Mouse (Mus musculus) MEL (cell line): ENCODE data around the gene Gstm4. TPM values are rescaled to one million over a fixed set of nuclear protein-coding genes. Genes with fewer than 3 reads are reported as not detected.

Experiments
- DNase-seq: peaks from one replicate; pipeline ENCODE4 v3.0.0; 2011; ENCODE audit warnings: low read depth, low spot score
- H3K27ac ChIP-seq: 2 replicates; pipeline ENCODE4 v1.5.1; 2012; ENCODE audit warnings: low read depth, mild to moderate bottlenecking, control low read depth, low read length, moderate library complexity; ENCODE audit not compliant: control insufficient read depth
- H3K27me3 ChIP-seq, 2 experiments: fragments of 150-350 bp in 1 of 2; sonication (generic) in 1 of 2; 2 replicates each; pipeline ENCODE4 v1.6.1; 2012; ENCODE audit warnings: low read length in 2 of 2, mild to moderate bottlenecking in 2 of 2, improper control_type of control experiment in 1 of 2, moderate library complexity in 1 of 2; ENCODE audit not compliant: insufficient read depth in 2 of 2, control insufficient read depth in 1 of 2
- H3K36me3 ChIP-seq, 2 experiments: 2 replicates each; pipeline ENCODE4 v1.6.1; 2012 to 2014; ENCODE audit warnings: low read length in 2 of 2, improper control_type of control experiment in 1 of 2, inconsistent platforms in 1 of 2, mild to moderate bottlenecking in 1 of 2; ENCODE audit not compliant: insufficient read depth in 2 of 2, control insufficient read depth in 1 of 2
- H3K4me1 ChIP-seq, 2 experiments: fragments of 150-350 bp in 1 of 2; sonication (generic) in 1 of 2; 2 replicates each; pipeline ENCODE4 v1.6.1; 2012; ENCODE audit warnings: low read length in 2 of 2, improper control_type of control experiment in 1 of 2, mild to moderate bottlenecking in 1 of 2; ENCODE audit not compliant: insufficient read depth in 2 of 2, control insufficient read depth in 1 of 2
- H3K4me3 ChIP-seq, 2 experiments: fragments of 150-350 bp in 1 of 2; sonication (generic) in 1 of 2; 2 replicates each; pipeline ENCODE4 v1.5.1; 2012; ENCODE audit warnings: low read depth in 2 of 2, low read length in 2 of 2, mild to moderate bottlenecking in 2 of 2, moderate library complexity in 2 of 2, control low read depth in 1 of 2, improper control_type of control experiment in 1 of 2; ENCODE audit not compliant: control insufficient read depth in 1 of 2, insufficient read depth in 1 of 2
- H3K79me2 ChIP-seq: 2 replicates; pipeline ENCODE4 v1.6.1; 2012; ENCODE audit warnings: mild to moderate bottlenecking, low read length, moderate library complexity; ENCODE audit not compliant: control insufficient read depth, poor library complexity, insufficient read depth
- H3K9ac ChIP-seq: 2 replicates; pipeline ENCODE4 v1.6.1; 2012; ENCODE audit warnings: low read depth, mild to moderate bottlenecking, control low read depth, low read length, moderate library complexity; ENCODE audit not compliant: control insufficient read depth, poor library complexity, severe bottlenecking
- H3K9me3 ChIP-seq: fragments of 150-350 bp; sonication (generic); replicated peaks from 2 replicates; pipeline ENCODE4 v1.6.1; 2012; ENCODE audit warnings: mild to moderate bottlenecking, low read length, improper control_type of control experiment, moderate library complexity; ENCODE audit not compliant: insufficient read depth
- BHLHE40 ChIP-seq: IDR thresholded peaks from 2 replicates; pipeline ENCODE4 v1.6.1; 2012; ENCODE audit warnings: low read depth, mild to moderate bottlenecking, inconsistent platforms, low read length, improper control_type of control experiment, borderline replicate concordance
- CHD1 ChIP-seq: IDR thresholded peaks from 2 replicates; pipeline ENCODE4 v1.6.1; 2012; ENCODE audit warnings: low read depth, mild to moderate bottlenecking, inconsistent platforms, low read length, improper control_type of control experiment
- CHD2 ChIP-seq: IDR thresholded peaks from 2 replicates; pipeline ENCODE4 v1.6.1; 2011; ENCODE audit warnings: low read length, improper control_type of control experiment
- CTCF ChIP-seq, 3 experiments: IDR thresholded peaks in 2 of 3; conservative IDR thresholded peaks in 1 of 3; 2 replicates each; pipeline ENCODE4 v1.5.1; 2011 to 2012; ENCODE audit warnings: low read length in 3 of 3, low read depth in 2 of 3, mild to moderate bottlenecking in 2 of 3, improper control_type of control experiment in 1 of 3, inconsistent platforms in 1 of 3, mixed read lengths in 1 of 3, moderate library complexity in 1 of 3; ENCODE audit not compliant: control insufficient read depth in 1 of 3, insufficient read depth in 1 of 3, poor library complexity in 1 of 3, severe bottlenecking in 1 of 3
- E2F4 ChIP-seq: IDR thresholded peaks from 2 replicates; pipeline ENCODE4 v1.6.1; 2011; ENCODE audit warnings: low read depth, low read length, improper control_type of control experiment, borderline replicate concordance
- ELF1 ChIP-seq: IDR thresholded peaks from 2 replicates; pipeline ENCODE4 v1.6.1; 2014; ENCODE audit warnings: low read depth, mild to moderate bottlenecking, inconsistent platforms, low read length, improper control_type of control experiment, moderate library complexity
- EP300 ChIP-seq, 2 experiments: IDR thresholded peaks; 2 replicates each; pipeline ENCODE4 v1.6.1; 2011; ENCODE audit warnings: improper control_type of control experiment in 2 of 2, low read length in 2 of 2, low read depth in 1 of 2, mild to moderate bottlenecking in 1 of 2
- ETS1 ChIP-seq: IDR thresholded peaks from 2 replicates; pipeline ENCODE4 v1.6.1; 2012; ENCODE audit warnings: low read depth, mild to moderate bottlenecking, inconsistent platforms, low read length, improper control_type of control experiment, moderate library complexity
- GATA1 ChIP-seq: IDR thresholded peaks from 2 replicates; pipeline ENCODE4 v1.6.1; 2011; ENCODE audit warnings: low read depth, low read length, improper control_type of control experiment
- HCFC1 ChIP-seq: IDR thresholded peaks from 2 replicates; pipeline ENCODE4 v1.6.1; 2012; ENCODE audit warnings: low read depth, mild to moderate bottlenecking, inconsistent platforms, low read length, improper control_type of control experiment, moderate library complexity
- JUND ChIP-seq: IDR thresholded peaks from 2 replicates; pipeline ENCODE4 v1.6.1; 2011; ENCODE audit warnings: low read depth, mild to moderate bottlenecking, improper control_type of control experiment, low read length
- KAT2A ChIP-seq: conservative IDR thresholded peaks from 2 replicates; pipeline ENCODE4 v1.6.1; 2012; ENCODE audit warnings: low read depth, low read length, improper control_type of control experiment, inconsistent platforms
- MAZ ChIP-seq: IDR thresholded peaks from 2 replicates; pipeline ENCODE4 v1.6.1; 2012; ENCODE audit warnings: low read depth, mild to moderate bottlenecking, inconsistent platforms, low read length, improper control_type of control experiment
- MYB ChIP-seq: IDR thresholded peaks from 2 replicates; pipeline ENCODE4 v1.6.1; 2011; ENCODE audit warnings: mild to moderate bottlenecking, low read depth, low read length, improper control_type of control experiment
- MYC ChIP-seq: IDR thresholded peaks from 2 replicates; pipeline ENCODE4 v1.6.1; 2011; ENCODE audit warnings: low read depth, mild to moderate bottlenecking, low read length, improper control_type of control experiment, moderate library complexity
- NELFE ChIP-seq: IDR thresholded peaks from 2 replicates; pipeline ENCODE4 v1.6.1; 2011; ENCODE audit warnings: low read depth, low read length, improper control_type of control experiment
- SMC3 ChIP-seq: IDR thresholded peaks from 2 replicates; pipeline ENCODE4 v1.6.1; 2011; ENCODE audit warnings: low read depth, low read length, improper control_type of control experiment
- TAL1 ChIP-seq: IDR thresholded peaks from 2 replicates; pipeline ENCODE4 v1.6.1; 2012; ENCODE audit warnings: mild to moderate bottlenecking, inconsistent platforms, low read length, moderate library complexity, mixed read lengths
- TCF12 ChIP-seq: IDR thresholded peaks from 2 replicates; pipeline ENCODE4 v1.6.1; 2014; ENCODE audit warnings: low read depth, mild to moderate bottlenecking, inconsistent platforms, low read length, improper control_type of control experiment, moderate library complexity
- USF2 ChIP-seq, 2 experiments: IDR thresholded peaks; 2 replicates each; pipeline ENCODE4 v1.6.1; 2011 to 2012; ENCODE audit warnings: improper control_type of control experiment in 2 of 2, low read length in 2 of 2, borderline replicate concordance in 1 of 2, inconsistent platforms in 1 of 2, low read depth in 1 of 2, mild to moderate bottlenecking in 1 of 2; ENCODE audit not compliant: insufficient read depth in 1 of 2
- ZMIZ1 ChIP-seq: IDR thresholded peaks from 2 replicates; pipeline ENCODE4 v1.6.1; 2012; ENCODE audit warnings: low read depth, mild to moderate bottlenecking, inconsistent platforms, low read length, improper control_type of control experiment, moderate library complexity
- polyA plus RNA-seq, 2 experiments: library from polyadenylated mRNA; stranded (reverse) in 1 of 2; unstranded in 1 of 2; fragments of >175 nt in 1 of 2; fragments of >200 nt in 1 of 2; gene quantifications; 2 replicates each; pipeline versions ENCODE4 v1.2.1 to v1.2.4; 2012; ENCODE audit warnings: low replicate concordance in 2 of 2, low read depth in 1 of 2; ENCODE audit not compliant: insufficient read length in 2 of 2, insufficient read depth in 1 of 2, missing spikeins in 1 of 2
- total RNA-seq: library from RNA; depleted of rRNA; stranded (reverse); fragments of 300-350 nt; gene quantifications from 2 replicates; pipeline ENCODE4 v1.2.3, GENCODE M21; 2012

Gstm4 gene
- total and polyA plus RNA-seq, 3 experiments, result 1.4 to 7.4 TPM; not detected in 1

- Histone ChIP-seq H3K4me1 (peaks cover 6 to 30% of the 10 kb centered on the region in 2 experiments), H3K9ac (no peak overlapping the region), H3K27me3 (no peaks in the 10 kb centered on the region), H3K27ac (no peak overlapping the region), H3K4me3 (no peak overlapping the region), H3K79me2 (peaks cover 18% of the 10 kb centered on the region), H3K36me3 (peaks cover 0 to 22% of the 10 kb centered on the region in 2 experiments; a peak in 3 of 4 replicates), H3K9me3 (no peaks in the 10 kb centered on the region)
- no peak for TF ChIP-seq NELFE
- no peak for TF ChIP-seq KAT2A
- TF ChIP-seq MAZ, result no peak
- TF ChIP-seq GATA1, result no peak
- TF ChIP-seq ZMIZ1, result no peak
- no peak for TF ChIP-seq HCFC1
- no peak for TF ChIP-seq E2F4
- no peak for TF ChIP-seq ELF1
- TF ChIP-seq SMC3, result no peak
- TF ChIP-seq EP300 (IDR thresholded peaks at IDR 0.05; ENCODE audit: low read depth in 1 of 2, low read length in 2 of 2), result no peak
- TF ChIP-seq CHD1, result no peak
- no peak for TF ChIP-seq JUND
- TF ChIP-seq CTCF (IDR thresholded peaks at IDR 0.05 in 2 of 3, conservative IDR thresholded peaks at IDR 0.05 in 1 of 3; ENCODE audit: control insufficient read depth in 1 of 3, insufficient read depth in 1 of 3, low read depth in 2 of 3, low read length in 3 of 3, poor library complexity in 1 of 3, severe bottlenecking in 1 of 3), result no peak
- TF ChIP-seq TAL1, result no peak
- TF ChIP-seq TCF12, result no peak
- TF ChIP-seq MYB, result no peak
- no peak for DNase-seq
Observed at GRCm38 (mm10) chr3:108089916-108090315, 45.2 kb upstream of the Gstm4 start.

GRCm38 (mm10) chr3:108088842-108089380 lies 44.2 kb upstream of the Gstm4 start:
- Histone ChIP-seq H3K79me2 (peaks cover 28% of the 10 kb centered on the region), H3K4me1 (peaks cover 4 to 33% of the 10 kb centered on the region in 2 experiments; a peak in 3 of 4 replicates), H3K36me3 (peaks cover 0 to 23% of the 10 kb centered on the region in 2 experiments; a peak in 3 of 4 replicates), H3K9ac (no peak overlapping the region), H3K4me3 (no peak overlapping the region), H3K9me3 (no peaks in the 10 kb centered on the region), H3K27me3 (no peaks in the 10 kb centered on the region), H3K27ac (no peak overlapping the region)
- DNase-seq, result no peak
- no peak for TF ChIP-seq ETS1
- TF ChIP-seq TCF12, result no peak
- TF ChIP-seq MYC, result no peak
- TF ChIP-seq BHLHE40, result no peak
- no peak for TF ChIP-seq E2F4
- TF ChIP-seq USF2 (IDR thresholded peaks at IDR 0.05; ENCODE audit: borderline replicate concordance in 1 of 2, insufficient read depth in 1 of 2, low read depth in 1 of 2, low read length in 2 of 2), result no peak
- no peak for TF ChIP-seq CHD2
